7 mouse cellular contexts compared by ENCODE assay signal in genomic region chr2:168741273-168742058, GRCm38 (mm10). TPM values are rescaled to one million over a fixed set of nuclear protein-coding genes. Genes with fewer than 3 reads are reported as not detected.
DNase-seq lines count a peak whose midpoint lies in the region; ATAC-seq and TF ChIP-seq lines count a peak whose summit lies in the region.

No protein-coding gene starts in this region.

- H3K4me1 ChIP-seq in intestine, postnatal 0 days (replicated peaks; ENCODE audit: control insufficient read depth, insufficient read depth, low read length), result 0 out of 2 replicates have a peak, but pooled peaks cover 6% of the 10 kb centered on the region
- peaks cover 4% of the 10 kb centered on the region; the same call in 1 of the 2 replicates for H3K4me1 ChIP-seq in small intestine, adult 2 months (ENCODE audit: control insufficient read depth, insufficient read depth, insufficient read length, low read length)

- peak; percentile 85 for DNase-seq in adrenal gland, postnatal 14 days
- DNase-seq in embryo, embryonic 10 days (ENCODE audit: low spot score), result peak; percentile 71
- DNase-seq in heart, adult 11 months, result peak; percentile 97
- peak; percentile 85 to 90 for DNase-seq in left cerebral cortex, postnatal 25 days (ENCODE audit: low spot score in 2 of 2)
- DNase-seq in mesoderm, embryonic 11.5 days (ENCODE audit: low read depth, low spot score), result peak; percentile 64

- peak overlapping the region; percentile 85 for H3K4me2 ChIP-seq in intestine, postnatal 0 days (replicated peaks; ENCODE audit: low read depth)

- 0 out of 2 replicates have a peak, but pooled peaks have one; percentile 34 for TF ChIP-seq POLR2A in small intestine, adult 2 months (IDR thresholded peaks at IDR 0.05; ENCODE audit: low read depth, low read length)

- H3K27ac ChIP-seq in intestine, postnatal 0 days (ENCODE audit: low read depth, low read length), result peak overlapping the region; percentile 93
- peak overlapping the region; percentile 66; the same call in 1 of the 2 replicates for H3K27ac ChIP-seq in small intestine, adult 2 months (ENCODE audit: insufficient read depth, low read depth, low read length)

- peak overlapping the region; percentile 85 for H3K4me3 ChIP-seq in intestine, postnatal 0 days (ENCODE audit: low read depth, low read length)
- peak overlapping the region; percentile 93 for H3K4me3 ChIP-seq in small intestine, adult 2 months (ENCODE audit: low read depth, low read length)

- no peaks in the 10 kb centered on the region for H3K9me3 ChIP-seq in intestine, postnatal 0 days (ENCODE audit: control insufficient read depth)

- no peaks in the 10 kb centered on the region for H3K36me3 ChIP-seq in intestine, postnatal 0 days (ENCODE audit: control insufficient read depth, insufficient read depth)
- no peaks in the 10 kb centered on the region for H3K36me3 ChIP-seq in small intestine, adult 2 months (ENCODE audit: control insufficient read depth, insufficient read depth, low read length)

- H3K27me3 ChIP-seq in intestine, postnatal 0 days (replicated peaks; ENCODE audit: control insufficient read depth, insufficient read depth, low read length), result no peaks in the 10 kb centered on the region
- no peaks in the 10 kb centered on the region for H3K27me3 ChIP-seq in small intestine, adult 2 months (ENCODE audit: control insufficient read depth, insufficient read depth, low read length)

- intact Hi-C loops in left cerebral cortex, postnatal 25 days (cut with DNase I), result loop anchor here (2.0 to 10.0 kb wide), 2 partner anchors 57 to 487 kb away; no protein-coding TSS in a partner anchor

- H3K9ac ChIP-seq in intestine, postnatal 0 days (ENCODE audit: low read depth, low read length), result peak overlapping the region; percentile 80

- WGBS in intestine, postnatal 0 days, result under 1% methylated on average over 53 of the region's 108 CpGs
- 2% methylated on average over 79 of the region's 108 CpGs for WGBS in small intestine, adult 2 months

- ATAC-seq in intestine, postnatal 0 days, result peak; percentile 97

- TF ChIP-seq CTCF in intestine, postnatal 0 days (IDR thresholded peaks at IDR 0.05; ENCODE audit: low read depth), result peak; percentile 59
- no peak; the same call in 1 of the 2 replicates for TF ChIP-seq CTCF in small intestine, adult 2 months (IDR thresholded peaks at IDR 0.05; ENCODE audit: extremely low read depth, insufficient read length, insufficient replicate concordance, low read depth, low read length)

RNA-seq across cellular contexts. Expression of gene Atp9a, which starts 0.7 kb away (rescaled TPM):
- 64.8 and 68.9 TPM in 2 replicates for total RNA-seq in adrenal gland, postnatal 14 days (2021)
- 34.0 and 36.7 TPM in 2 replicates for polyA plus RNA-seq in intestine, postnatal 0 days (2015; fragmentation: Nextera tagmentation; extraction: Ambion mirVana)
- 100 to 1,000 TPM; 405 to 417 TPM for total RNA-seq in left cerebral cortex, postnatal 25 days (2021)
- polyA plus RNA-seq in small intestine, adult 2 months (2012; rRNA removed), result 78.3 and 196 TPM in 2 replicates

RNA-seq across cellular contexts. Expression of gene Sall4, which starts 26.3 kb away (rescaled TPM):
- not detected in 2 replicates for total RNA-seq in adrenal gland, postnatal 14 days (2021)
- polyA plus RNA-seq in intestine, postnatal 0 days (2015; fragmentation: Nextera tagmentation; extraction: Ambion mirVana), result 0.08 and 0.55 TPM in 2 replicates
- under 1 TPM; 0.25 to 0.32 TPM for total RNA-seq in left cerebral cortex, postnatal 25 days (2021)
- 0.08 and 0.13 TPM in 2 replicates for polyA plus RNA-seq in small intestine, adult 2 months (2012; rRNA removed)

Comparison
In these comparisons a context has a peak if more than half of its experiments do, and no peak if none do; other contexts are left out.
1. Peak in every context shown above with its lines: DNase-seq, ATAC-seq, H3K4me3 ChIP-seq and H3K27ac ChIP-seq.